Mouse (Mus musculus) forebrain, postnatal 0 days (tissue): Measurements from ENCODE around the gene Yju2. TPM values are rescaled to one million over a fixed set of nuclear protein-coding genes. Genes with fewer than 3 reads are reported as not detected.

Source experiments
- ATAC-seq: fragments of 200-750 bp; cut with Nextera tagmentation; 2 replicates; pipeline ENCODE4 v1.8.0; 2017; ENCODE audit warnings: mild to moderate bottlenecking, moderate library complexity
- DNase-seq: peaks from one replicate; pipeline ENCODE4 v3.0.0-alpha.2; 2015
- H3K27ac ChIP-seq: fragments of 300-500 bp; sonication (generic); 2 replicates; pipeline ENCODE4 v1.5.1; 2014; ENCODE audit warnings: low read depth, mild to moderate bottlenecking, antibody characterized with exemption, low read length, moderate library complexity, mixed read lengths
- H3K27me3 ChIP-seq: fragments of 300-500 bp; sonication (generic); 2 replicates; pipeline ENCODE4 v1.6.1; 2014; ENCODE audit warnings: mild to moderate bottlenecking, low read length, mixed read lengths; ENCODE audit not compliant: insufficient read depth
- H3K36me3 ChIP-seq: fragments of 300-500 bp; sonication (generic); 2 replicates; pipeline ENCODE4 v1.6.1; 2014; ENCODE audit warnings: mild to moderate bottlenecking, moderate library complexity; ENCODE audit not compliant: insufficient read depth
- H3K4me1 ChIP-seq: fragments of 300-500 bp; sonication (generic); 2 replicates; pipeline ENCODE4 v1.6.1; 2014; ENCODE audit warnings: antibody characterized with exemption; ENCODE audit not compliant: insufficient read depth
- H3K4me2 ChIP-seq: fragments of 300-500 bp; sonication (generic); 2 replicates; pipeline ENCODE4 v1.6.1; 2014; ENCODE audit warnings: low read depth, mild to moderate bottlenecking, moderate library complexity
- H3K4me3 ChIP-seq: fragments of 300-500 bp; sonication (generic); 2 replicates; pipeline ENCODE4 v1.5.1; 2014; ENCODE audit warnings: low read depth, low read length, mixed read lengths
- H3K9ac ChIP-seq: fragments of 300-500 bp; sonication (generic); 2 replicates; pipeline ENCODE4 v1.6.1; 2014; ENCODE audit warnings: mild to moderate bottlenecking
- H3K9me3 ChIP-seq: fragments of 300-500 bp; sonication (generic); 2 replicates; pipeline ENCODE4 v1.6.1; 2016; ENCODE audit warnings: low read length
- CTCF ChIP-seq: sonication (generic); IDR thresholded peaks from 2 replicates; pipeline ENCODE4 v1.5.1; 2016; ENCODE audit warnings: antibody characterized with exemption, control low read depth, low read depth
- WGBS: fragments of 180-500 bp; shearing (Covaris S2); extraction: QIAGEN DNeasy Blood & Tissue Kit; methylation state at CpG from one replicate; pipeline ENCODE4 v1.1.7; 2014; 5-methylcytosine and 5-hydroxymethylcytosine counted together
- polyA plus RNA-seq: library from polyadenylated mRNA; unstranded; fragments of >200 nt; fragmentation: Nextera tagmentation; extraction: Ambion mirVana; gene quantifications from 2 replicates; pipeline ENCODE4 v1.2.1, GENCODE M21; 2015
- total RNA-seq: library from RNA; depleted of rRNA; stranded (reverse); fragments of >200 nt; gene quantifications from 2 replicates; pipeline ENCODE4 v1.2.3, GENCODE M21; 2014

Yju2 gene
- total and polyA plus RNA-seq, 2 experiments from 2014 or later = 12.9 to 15.2 TPM

GRCm38 (mm10) chr17:55956129-55956528 is 2.8 kb upstream of the Yju2 start:
- peak overlapping the region; percentile 71 for H3K4me2 ChIP-seq
- TF ChIP-seq CTCF = peak; percentile 16; the same call in 1 of the 2 replicates
- 1% methylated on average over 26 of the region's 26 CpGs for WGBS
- H3K36me3 ChIP-seq = 0 out of 2 replicates have a peak, but pooled peaks cover 2% of the 10 kb centered on the region
- H3K27ac ChIP-seq = no peak overlapping the region
- DNase-seq (peak; percentile 85), ATAC-seq (peak; percentile 16)
- H3K9me3 ChIP-seq = no peaks in the 10 kb centered on the region
- H3K9ac ChIP-seq = peak overlapping the region; percentile 44
- peaks cover 12% of the 10 kb centered on the region for H3K4me1 ChIP-seq
- no peaks in the 10 kb centered on the region for H3K27me3 ChIP-seq
- H3K4me3 ChIP-seq = peak overlapping the region; percentile 43

- Histone ChIP-seq H3K27ac (no peak overlapping the region), H3K4me2 (peak overlapping the region; percentile 71), H3K36me3 (peaks cover 6% of the 10 kb centered on the region; the same call in 1 of the 2 replicates), H3K4me1 (peaks cover 12% of the 10 kb centered on the region), H3K9me3 (no peaks in the 10 kb centered on the region), H3K9ac (peak overlapping the region; percentile 44), H3K4me3 (peak overlapping the region; percentile 43), H3K27me3 (no peaks in the 10 kb centered on the region)
- no peak for TF ChIP-seq CTCF
- ATAC-seq = no peak
- DNase-seq = no peak
- 44% methylated on average over 6 of the region's 6 CpGs for WGBS
Measured at GRCm38 (mm10) chr17:55956591-55956990, 2.3 kb upstream of the Yju2 start.

GRCm38 (mm10) chr17:55957168-55957567 is 1.7 kb upstream of the Yju2 start:
- 18% methylated on average over 9 of the region's 9 CpGs for WGBS
- Histone ChIP-seq H3K27me3 (no peaks in the 10 kb centered on the region), H3K27ac (no peak overlapping the region), H3K36me3 (peaks cover 12% of the 10 kb centered on the region), H3K9ac (no peak overlapping the region), H3K4me1 (peaks cover 12% of the 10 kb centered on the region), H3K4me2 (peak overlapping the region; percentile 71; the same call in 1 of the 2 replicates), H3K9me3 (no peaks in the 10 kb centered on the region), H3K4me3 (no peak overlapping the region)
- no peak for ATAC-seq
- TF ChIP-seq CTCF = peak; percentile 83
- DNase-seq = peak; percentile 81

- Histone ChIP-seq H3K36me3 (peaks cover 14% of the 10 kb centered on the region), H3K9me3 (no peaks in the 10 kb centered on the region), H3K4me3 (peak overlapping the region; percentile 49), H3K9ac (peak overlapping the region; percentile 51), H3K27me3 (no peaks in the 10 kb centered on the region), H3K4me1 (peaks cover 12% of the 10 kb centered on the region), H3K4me2 (peak overlapping the region; percentile 55), H3K27ac (peak overlapping the region; percentile 93)
- DNase-seq (no peak), ATAC-seq (no peak)
- no peak for TF ChIP-seq CTCF
- 82% methylated on average over 13 of the region's 13 CpGs for WGBS
Measured at GRCm38 (mm10) chr17:55957726-55958583, 944 bp upstream of the Yju2 start.

GRCm38 (mm10) chr17:55958584-55958886 is 364 bp upstream of the Yju2 start:
- Histone ChIP-seq H3K4me2 (peak overlapping the region; percentile 55), H3K9me3 (no peaks in the 10 kb centered on the region), H3K36me3 (peaks cover 18% of the 10 kb centered on the region), H3K9ac (peak overlapping the region; percentile 51), H3K4me1 (peaks cover 12% of the 10 kb centered on the region), H3K4me3 (peak overlapping the region; percentile 49), H3K27ac (peak overlapping the region; percentile 93), H3K27me3 (no peaks in the 10 kb centered on the region)
- TF ChIP-seq CTCF = no peak
- ATAC-seq = no peak
- DNase-seq = no peak
- 34% methylated on average over 2 of the region's 2 CpGs for WGBS

- no peaks in the 10 kb centered on the region for H3K9me3 ChIP-seq
- H3K27me3 ChIP-seq = no peaks in the 10 kb centered on the region
- peaks cover 12% of the 10 kb centered on the region for H3K4me1 ChIP-seq
- TF ChIP-seq CTCF = no peak
- DNase-seq (no peak), ATAC-seq (no peak)
- H3K36me3 ChIP-seq = peaks cover 32% of the 10 kb centered on the region
- H3K4me2 ChIP-seq = peak overlapping the region; percentile 54
- peak overlapping the region; percentile 93; the same call in 1 of the 2 replicates for H3K27ac ChIP-seq
- WGBS = 74% methylated on average over 10 of the region's 10 CpGs
- H3K9ac ChIP-seq = 0 out of 2 replicates have a peak overlapping the region, but pooled peaks have one; percentile 47
- peak overlapping the region; percentile 49 for H3K4me3 ChIP-seq
Measured at GRCm38 (mm10) chr17:55959946-55960740, 1.2 kb downstream of the Yju2 start.
